Mouse (Mus musculus): ENCODE measurements around the gene Fkbp11. TPM values are rescaled to one million over a fixed set of nuclear protein-coding genes. Genes with fewer than 3 reads are reported as not detected.
A peak's percentile ranks its signal among the peaks of the same experiment; 100 is the strongest.

Fkbp11 gene
- polyA plus RNA-seq, 2 experiments: 70.1 to 123 TPM

- no peak for TF ChIP-seq CTCF (IDR thresholded peaks at IDR 0.05; ENCODE audit: low read depth)
- no peak for TF ChIP-seq EP300 (IDR thresholded peaks at IDR 0.05; ENCODE audit: low read depth)
- ATAC-seq (ENCODE audit: insufficient read depth) (no peak), DNase-seq (ENCODE audit: low read depth in 3 of 3, low spot score in 3 of 3) (no peak)
- Histone ChIP-seq H3K4me2 (ENCODE audit: low read depth) (no peak overlapping the region), H3K9ac (replicated peaks) (no peak overlapping the region), H3K9me3 (ENCODE audit: control insufficient read depth, low read length) (no peaks in the 10 kb centered on the region), H3K36me3 (replicated peaks; ENCODE audit: control insufficient read depth, insufficient read depth, low read depth) (no peaks in the 10 kb centered on the region), H3K4me3 (ENCODE audit: insufficient read depth in 1 of 2, low read depth in 2 of 2, low read length in 2 of 2) (no peak overlapping the region), H3K27ac (no peak overlapping the region), H3K27me3 (ENCODE audit: control insufficient read depth, insufficient read depth, low read length) (peaks cover 5% of the 10 kb centered on the region), H3K4me1 (replicated peaks; ENCODE audit: control insufficient read depth in 2 of 2, insufficient read depth in 2 of 2, low read length in 1 of 2) (peaks cover 0 to 6% of the 10 kb centered on the region in 2 experiments; a peak in 3 of 4 replicates)
- 53% methylated on average over 4 of the region's 4 CpGs for WGBS (ENCODE audit: insufficient replicate concordance)
Observed at GRCm38 (mm10) chr15:98765929-98766328, 37.9 kb upstream of the Fkbp11 start.

- H3K9me3 ChIP-seq (ENCODE audit: control insufficient read depth, low read length): no peaks in the 10 kb centered on the region
Observed at GRCm38 (mm10) chr15:98762670-98763529, 34.9 kb upstream of the Fkbp11 start, which contains the start of gene Arf3. Gene Arf3 (minus strand): TSS chr15:98763214.

GRCm38 (mm10) chr15:98762201-98762621 lies 34.2 kb upstream of the Fkbp11 start:
- WGBS (ENCODE audit: insufficient replicate concordance): 1% methylated on average over 24 of the region's 24 CpGs
- DNase-seq (ENCODE audit: low read depth in 3 of 3, low spot score in 3 of 3) (peak in 1 of 3 experiments; percentile 39), ATAC-seq (ENCODE audit: insufficient read depth) (peak; percentile 67)
- Histone ChIP-seq H3K27me3 (ENCODE audit: control insufficient read depth, insufficient read depth, low read length) (peaks cover 5% of the 10 kb centered on the region), H3K9me3 (ENCODE audit: control insufficient read depth, low read length) (no peaks in the 10 kb centered on the region), H3K36me3 (replicated peaks; ENCODE audit: control insufficient read depth, insufficient read depth, low read depth) (no peaks in the 10 kb centered on the region), H3K4me1 (replicated peaks; ENCODE audit: control insufficient read depth in 2 of 2, insufficient read depth in 2 of 2, low read length in 1 of 2) (peaks cover 0 to 6% of the 10 kb centered on the region in 2 experiments; a peak in 3 of 4 replicates), H3K4me3 (ENCODE audit: insufficient read depth in 1 of 2, low read depth in 2 of 2, low read length in 2 of 2) (peak overlapping the region; percentile 71 to 91), H3K27ac (no peak overlapping the region), H3K4me2 (ENCODE audit: low read depth) (peak overlapping the region; percentile 98), H3K9ac (replicated peaks) (peak overlapping the region; percentile 72)
- TF ChIP-seq EP300 (IDR thresholded peaks at IDR 0.05; ENCODE audit: low read depth): no peak
- peak; percentile 11; the same call in 1 of the 2 replicates for TF ChIP-seq CTCF (IDR thresholded peaks at IDR 0.05; ENCODE audit: low read depth)

More at GRCm38 (mm10) chr15:98762670-98763529, 34.9 kb upstream of the Fkbp11 start, which contains the start of gene Arf3:
- Histone ChIP-seq H3K27me3 (ENCODE audit: control insufficient read depth, insufficient read depth, low read length) (peaks cover 5% of the 10 kb centered on the region), H3K27ac (no peak within 1 kb of the TSS), H3K4me1 (replicated peaks; ENCODE audit: control insufficient read depth in 2 of 2, insufficient read depth in 2 of 2, low read length in 1 of 2) (peaks cover 0 to 6% of the 10 kb centered on the region in 2 experiments; a peak in 3 of 4 replicates), H3K4me3 (ENCODE audit: insufficient read depth in 1 of 2, low read depth in 2 of 2, low read length in 2 of 2) (peak within 1 kb of the TSS; percentile 71 to 91), H3K9ac (replicated peaks) (peak within 1 kb of the TSS; percentile 72), H3K4me2 (ENCODE audit: low read depth) (peak within 1 kb of the TSS; percentile 98), H3K36me3 (replicated peaks; ENCODE audit: control insufficient read depth, insufficient read depth, low read depth) (no peaks in the 10 kb centered on the region)
- peak; percentile 74 to 79 (median 75) for DNase-seq (ENCODE audit: low read depth in 3 of 3, low spot score in 3 of 3)
- WGBS (ENCODE audit: insufficient replicate concordance): under 1% methylated on average over 72 of the region's 76 CpGs
- TF ChIP-seq CTCF (IDR thresholded peaks at IDR 0.05; ENCODE audit: low read depth) (no peak), EP300 (IDR thresholded peaks at IDR 0.05; ENCODE audit: low read depth) (peak; percentile 76)
- ATAC-seq (ENCODE audit: insufficient read depth): peak; percentile 83

GRCm38 (mm10) chr15:98754125-98754524 lies 26.1 kb upstream of the Fkbp11 start:
- H3K4me1 ChIP-seq (replicated peaks; ENCODE audit: control insufficient read depth in 2 of 2, insufficient read depth in 2 of 2, low read length in 1 of 2): peaks cover 0 to 7% of the 10 kb centered on the region in 2 experiments; a peak in 2 of 4 replicates
- no peak overlapping the region for H3K4me3 ChIP-seq (ENCODE audit: insufficient read depth in 1 of 2, low read depth in 2 of 2, low read length in 2 of 2)
- H3K9ac ChIP-seq (replicated peaks): no peak overlapping the region
- H3K27ac ChIP-seq: no peak overlapping the region
- 50% methylated on average over 2 of the region's 2 CpGs for WGBS (ENCODE audit: insufficient replicate concordance)
- no peak for DNase-seq (ENCODE audit: low read depth in 3 of 3, low spot score in 3 of 3)
- TF ChIP-seq CTCF (IDR thresholded peaks at IDR 0.05; ENCODE audit: low read depth) (no peak), EP300 (IDR thresholded peaks at IDR 0.05; ENCODE audit: low read depth) (no peak)
- H3K27me3 ChIP-seq (ENCODE audit: control insufficient read depth, insufficient read depth, low read length): no peaks in the 10 kb centered on the region
- H3K4me2 ChIP-seq (ENCODE audit: low read depth): no peak overlapping the region
- ATAC-seq (ENCODE audit: insufficient read depth): no peak
- H3K36me3 ChIP-seq (replicated peaks; ENCODE audit: control insufficient read depth, insufficient read depth, low read depth): no peaks in the 10 kb centered on the region
- no peaks in the 10 kb centered on the region for H3K9me3 ChIP-seq (ENCODE audit: control insufficient read depth, low read length)

- ATAC-seq (ENCODE audit: insufficient read depth) (peak; percentile 68), DNase-seq (ENCODE audit: low read depth in 3 of 3, low spot score in 3 of 3) (no peak)
- WGBS (ENCODE audit: insufficient replicate concordance): 45% methylated on average over 8 of the region's 8 CpGs
- no peak for TF ChIP-seq CTCF (IDR thresholded peaks at IDR 0.05; ENCODE audit: low read depth)
- TF ChIP-seq EP300 (IDR thresholded peaks at IDR 0.05; ENCODE audit: low read depth): peak; percentile 37; the same call in 1 of the 2 replicates
- Histone ChIP-seq H3K9me3 (ENCODE audit: control insufficient read depth, low read length) (no peaks in the 10 kb centered on the region), H3K4me3 (ENCODE audit: insufficient read depth in 1 of 2, low read depth in 2 of 2, low read length in 2 of 2) (no peak overlapping the region), H3K4me2 (ENCODE audit: low read depth) (no peak overlapping the region), H3K27ac (no peak overlapping the region), H3K36me3 (replicated peaks; ENCODE audit: control insufficient read depth, insufficient read depth, low read depth) (no peaks in the 10 kb centered on the region), H3K4me1 (replicated peaks; ENCODE audit: control insufficient read depth in 2 of 2, insufficient read depth in 2 of 2, low read length in 1 of 2) (peaks cover 0 to 8% of the 10 kb centered on the region in 2 experiments; a peak in 2 of 4 replicates), H3K9ac (replicated peaks) (no peak overlapping the region), H3K27me3 (ENCODE audit: control insufficient read depth, insufficient read depth, low read length) (no peaks in the 10 kb centered on the region)
Observed at GRCm38 (mm10) chr15:98753021-98753423, 25.0 kb upstream of the Fkbp11 start.
